Mouse (Mus musculus): ENCODE measurements around the gene Slc4a1ap. TPM values are rescaled to one million over a fixed set of nuclear protein-coding genes. Genes with fewer than 3 reads are reported as not detected.

Slc4a1ap gene
- polyA plus RNA-seq, 1 experiment: 45.2 TPM

DNA sequence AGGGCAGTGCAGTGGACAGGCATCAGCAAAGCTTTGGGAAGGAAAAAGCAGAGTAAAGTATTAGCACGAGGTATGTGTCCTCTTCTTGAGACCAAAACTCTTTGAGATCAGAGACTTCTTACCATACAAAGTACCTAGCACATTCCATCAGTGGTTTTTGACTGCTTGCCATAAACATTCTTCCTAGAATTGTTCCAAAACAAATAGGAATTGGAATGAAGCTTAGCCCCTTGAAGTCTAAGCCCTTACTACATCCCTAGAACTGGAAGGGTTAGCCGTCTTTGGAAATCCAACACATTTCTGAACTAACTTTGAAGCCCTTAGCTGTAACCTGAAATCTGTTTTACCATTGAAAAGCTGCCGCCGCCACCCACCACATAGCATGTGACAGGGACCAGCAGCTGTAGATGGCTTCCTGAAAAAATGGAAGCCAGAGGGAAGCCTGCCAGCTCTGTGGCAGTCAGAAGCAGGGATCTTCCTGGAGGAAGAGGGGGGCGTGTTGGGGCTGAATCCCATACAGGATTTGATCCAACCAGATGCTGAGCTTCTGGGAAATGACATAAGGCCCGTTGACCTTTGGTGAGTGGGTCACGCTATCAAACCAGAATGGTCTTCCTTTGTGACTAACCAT, 35.4 kb downstream of the Slc4a1ap start:
- TF ChIP-seq CTCF (IDR thresholded peaks at IDR 0.05; ENCODE audit: control insufficient read depth, insufficient read depth, low read length): no peak
- TF ChIP-seq POLR2A (IDR thresholded peaks at IDR 0.05; ENCODE audit: borderline replicate concordance, control insufficient read depth, low read depth, low read length): no peak
- no peaks in the 10 kb centered on the region; the same call in 1 of the 2 replicates for H3K4me1 ChIP-seq (ENCODE audit: control insufficient read depth, insufficient read depth, low read length)
- no peak overlapping the region for H3K27ac ChIP-seq (ENCODE audit: control insufficient read depth, insufficient read depth, low read depth, low read length, poor library complexity)
- H3K4me3 ChIP-seq (replicated peaks; ENCODE audit: control insufficient read depth, low read depth, low read length): no peak overlapping the region
- WGBS: 87% methylated on average over 7 of the region's 7 CpGs

DNA sequence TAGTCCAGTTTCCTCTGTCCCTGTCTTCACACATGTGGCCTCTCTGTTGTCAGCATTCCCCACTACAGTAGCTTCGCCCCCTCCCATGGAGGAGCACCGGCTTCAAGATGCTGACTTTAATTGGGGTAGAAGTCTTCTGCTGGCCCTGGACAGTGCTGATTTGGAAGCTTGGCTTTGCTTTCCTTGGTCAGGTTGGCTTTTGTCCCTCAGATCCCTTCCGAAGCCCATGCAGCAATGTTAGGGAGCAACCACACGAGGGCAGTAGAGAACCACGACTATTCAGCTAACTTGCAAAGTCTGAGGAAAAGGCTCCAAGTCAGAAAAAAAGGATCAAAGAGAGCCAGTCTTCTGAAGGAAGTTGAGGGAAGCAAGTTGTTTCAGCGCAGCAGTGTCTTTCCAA, 36.7 kb downstream of the Slc4a1ap start:
- WGBS: 19% methylated on average over 6 of the region's 6 CpGs
- Histone ChIP-seq H3K4me1 (ENCODE audit: control insufficient read depth, insufficient read depth, low read length) (no peaks in the 10 kb centered on the region; the same call in 1 of the 2 replicates), H3K4me3 (replicated peaks; ENCODE audit: control insufficient read depth, low read depth, low read length) (no peak overlapping the region), H3K27ac (ENCODE audit: control insufficient read depth, insufficient read depth, low read depth, low read length, poor library complexity) (no peak overlapping the region)
- TF ChIP-seq POLR2A (IDR thresholded peaks at IDR 0.05; ENCODE audit: borderline replicate concordance, control insufficient read depth, low read depth, low read length) (no peak), CTCF (IDR thresholded peaks at IDR 0.05; ENCODE audit: control insufficient read depth, insufficient read depth, low read length) (peak; percentile 89)

DNA sequence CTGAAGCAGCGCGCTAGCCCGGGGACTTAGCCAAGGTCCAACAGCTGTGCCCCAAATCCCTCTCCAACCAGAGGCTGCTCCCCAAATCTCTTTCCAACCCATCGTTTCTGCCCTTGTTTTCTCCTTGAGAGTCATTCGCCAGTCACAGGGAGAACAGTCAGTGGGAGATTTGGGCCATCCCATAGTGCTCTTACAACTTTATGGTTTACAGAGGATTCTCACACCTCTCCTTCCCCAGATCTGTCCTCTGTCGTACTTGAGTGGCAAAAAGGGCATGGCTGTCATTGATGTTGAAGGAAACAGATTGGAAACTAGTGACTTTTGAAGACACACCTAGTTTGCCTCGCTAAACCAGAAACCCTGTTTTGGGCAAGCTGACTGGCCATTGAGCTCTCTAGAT, 37.1 kb downstream of the Slc4a1ap start:
- 45% methylated on average over 7 of the region's 7 CpGs for WGBS
- H3K4me3 ChIP-seq (replicated peaks; ENCODE audit: control insufficient read depth, low read depth, low read length): no peak overlapping the region
- no peak overlapping the region for H3K27ac ChIP-seq (ENCODE audit: control insufficient read depth, insufficient read depth, low read depth, low read length, poor library complexity)
- TF ChIP-seq CTCF (IDR thresholded peaks at IDR 0.05; ENCODE audit: control insufficient read depth, insufficient read depth, low read length) (no peak), POLR2A (IDR thresholded peaks at IDR 0.05; ENCODE audit: borderline replicate concordance, control insufficient read depth, low read depth, low read length) (no peak)
- H3K4me1 ChIP-seq (ENCODE audit: control insufficient read depth, insufficient read depth, low read length): no peaks in the 10 kb centered on the region; the same call in 1 of the 2 replicates

DNA sequence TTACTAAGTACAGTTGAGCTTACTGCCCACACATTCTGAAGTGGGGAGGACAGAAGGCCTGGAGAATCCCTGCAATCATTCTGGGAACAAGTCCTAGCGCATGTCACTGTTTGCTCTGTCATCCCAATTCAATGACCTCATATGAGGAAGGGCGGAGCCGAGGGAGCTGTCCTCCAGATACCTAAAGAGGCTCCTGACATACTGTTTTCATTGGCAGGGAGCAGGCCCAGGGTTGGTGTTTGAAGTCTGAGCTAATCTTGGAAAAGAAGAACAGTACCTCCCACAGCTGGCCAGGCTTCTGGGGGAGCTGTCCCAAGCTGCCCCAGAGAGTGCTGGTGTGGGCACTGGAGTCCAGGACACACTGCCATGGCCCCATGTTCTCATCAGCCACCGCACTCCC, 38.2 kb downstream of the Slc4a1ap start:
- 86% methylated on average over 4 of the region's 4 CpGs for WGBS
- H3K27ac ChIP-seq (ENCODE audit: control insufficient read depth, insufficient read depth, low read depth, low read length, poor library complexity): no peak overlapping the region
- H3K4me1 ChIP-seq (ENCODE audit: control insufficient read depth, insufficient read depth, low read length): peaks cover 1% of the 10 kb centered on the region; the same call in 1 of the 2 replicates
- no peak for TF ChIP-seq POLR2A (IDR thresholded peaks at IDR 0.05; ENCODE audit: borderline replicate concordance, control insufficient read depth, low read depth, low read length)
- no peak for TF ChIP-seq CTCF (IDR thresholded peaks at IDR 0.05; ENCODE audit: control insufficient read depth, insufficient read depth, low read length)
- no peak overlapping the region for H3K4me3 ChIP-seq (replicated peaks; ENCODE audit: control insufficient read depth, low read depth, low read length)

DNA sequence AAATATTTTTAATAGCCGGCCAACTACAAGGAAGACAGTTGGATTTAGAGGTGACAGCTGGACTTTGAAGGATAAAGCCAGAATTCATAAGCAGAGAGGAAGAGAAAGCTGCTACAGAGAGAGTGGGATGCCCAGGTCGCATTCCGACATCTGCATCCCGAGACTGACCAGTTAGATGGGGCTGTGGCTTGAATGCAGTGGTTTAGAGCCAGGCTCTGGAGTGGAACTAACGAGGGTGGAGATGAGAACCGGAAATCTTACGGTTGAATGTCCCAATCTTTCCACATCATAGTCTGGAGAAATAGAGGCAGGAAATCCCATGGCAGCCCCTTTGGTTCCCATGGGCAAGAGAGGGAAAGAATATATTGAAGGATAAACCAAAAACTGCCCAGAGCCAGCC, 39.2 kb downstream of the Slc4a1ap start:
- H3K4me3 ChIP-seq (replicated peaks; ENCODE audit: control insufficient read depth, low read depth, low read length): no peak overlapping the region
- TF ChIP-seq POLR2A (IDR thresholded peaks at IDR 0.05; ENCODE audit: borderline replicate concordance, control insufficient read depth, low read depth, low read length) (no peak), CTCF (IDR thresholded peaks at IDR 0.05; ENCODE audit: control insufficient read depth, insufficient read depth, low read length) (no peak)
- no peak overlapping the region for H3K27ac ChIP-seq (ENCODE audit: control insufficient read depth, insufficient read depth, low read depth, low read length, poor library complexity)
- WGBS: 78% methylated on average over 7 of the region's 7 CpGs
- H3K4me1 ChIP-seq (ENCODE audit: control insufficient read depth, insufficient read depth, low read length): peaks cover 1% of the 10 kb centered on the region; the same call in 1 of the 2 replicates

DNA sequence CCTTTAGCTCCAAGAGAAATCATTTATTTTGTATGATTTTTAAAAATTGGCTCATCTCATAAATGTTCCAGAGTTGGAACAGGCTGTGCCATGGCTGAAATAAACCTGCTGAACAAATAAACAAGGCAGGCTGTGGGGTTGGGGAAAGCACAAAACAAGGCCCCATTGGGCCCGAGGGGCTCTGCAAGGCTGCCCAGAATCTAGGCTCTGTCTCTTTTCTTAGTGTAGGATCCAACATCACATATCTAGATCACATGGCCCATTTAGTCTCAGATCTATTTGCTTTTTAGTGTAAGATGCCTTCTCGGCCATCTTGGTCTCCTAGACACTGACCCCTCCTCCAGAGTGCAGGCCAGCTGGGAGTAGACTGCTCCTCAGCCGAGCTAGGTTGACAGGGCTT, 39.7 kb downstream of the Slc4a1ap start:
- Histone ChIP-seq H3K4me1 (ENCODE audit: control insufficient read depth, insufficient read depth, low read length) (peaks cover 1% of the 10 kb centered on the region; the same call in 1 of the 2 replicates), H3K27ac (ENCODE audit: control insufficient read depth, insufficient read depth, low read depth, low read length, poor library complexity) (no peak overlapping the region), H3K4me3 (replicated peaks; ENCODE audit: control insufficient read depth, low read depth, low read length) (no peak overlapping the region)
- TF ChIP-seq POLR2A (IDR thresholded peaks at IDR 0.05; ENCODE audit: borderline replicate concordance, control insufficient read depth, low read depth, low read length): no peak
- 69% methylated on average over 3 of the region's 3 CpGs for WGBS

DNA sequence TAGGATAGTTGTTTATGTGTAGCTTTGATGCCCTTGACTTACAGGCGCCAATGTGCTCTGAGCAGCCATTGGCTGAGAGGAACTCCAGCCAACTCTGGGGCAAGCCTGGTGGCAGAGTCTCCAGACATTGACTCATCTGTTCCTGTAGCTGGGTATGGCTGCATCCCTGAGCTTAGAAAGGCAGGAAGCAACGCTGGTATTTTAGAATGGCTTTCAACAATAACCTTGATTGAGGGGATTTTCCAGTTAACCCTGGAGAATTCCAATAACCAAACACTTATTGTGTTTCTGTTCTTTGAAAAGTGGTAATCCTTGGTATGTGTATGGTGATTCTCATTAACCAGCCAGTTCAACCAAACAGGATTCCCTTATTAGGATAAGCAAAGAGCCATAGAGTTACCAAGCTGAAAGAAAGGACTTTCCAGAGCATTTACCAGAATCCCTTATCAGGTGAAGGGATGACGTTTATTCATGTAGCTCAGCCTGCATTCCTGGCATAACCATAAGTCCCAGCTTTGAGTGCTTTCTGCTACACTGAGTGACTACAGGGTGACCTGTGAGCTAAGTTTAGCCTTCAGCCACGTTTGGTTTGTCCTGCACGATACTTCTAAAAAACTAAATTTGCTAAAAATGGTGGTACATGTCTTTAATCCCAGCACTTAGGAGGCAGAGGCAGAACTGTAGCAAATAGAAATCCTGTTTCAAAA, 41.3 kb downstream of the Slc4a1ap start:
- WGBS: 73% methylated on average over 5 of the region's 5 CpGs
- Histone ChIP-seq H3K4me3 (replicated peaks; ENCODE audit: control insufficient read depth, low read depth, low read length) (no peak overlapping the region), H3K4me1 (ENCODE audit: control insufficient read depth, insufficient read depth, low read length) (peaks cover 1% of the 10 kb centered on the region; the same call in 1 of the 2 replicates), H3K27ac (ENCODE audit: control insufficient read depth, insufficient read depth, low read depth, low read length, poor library complexity) (no peak overlapping the region)
- TF ChIP-seq POLR2A (IDR thresholded peaks at IDR 0.05; ENCODE audit: borderline replicate concordance, control insufficient read depth, low read depth, low read length) (no peak), CTCF (IDR thresholded peaks at IDR 0.05; ENCODE audit: control insufficient read depth, insufficient read depth, low read length) (no peak)

DNA sequence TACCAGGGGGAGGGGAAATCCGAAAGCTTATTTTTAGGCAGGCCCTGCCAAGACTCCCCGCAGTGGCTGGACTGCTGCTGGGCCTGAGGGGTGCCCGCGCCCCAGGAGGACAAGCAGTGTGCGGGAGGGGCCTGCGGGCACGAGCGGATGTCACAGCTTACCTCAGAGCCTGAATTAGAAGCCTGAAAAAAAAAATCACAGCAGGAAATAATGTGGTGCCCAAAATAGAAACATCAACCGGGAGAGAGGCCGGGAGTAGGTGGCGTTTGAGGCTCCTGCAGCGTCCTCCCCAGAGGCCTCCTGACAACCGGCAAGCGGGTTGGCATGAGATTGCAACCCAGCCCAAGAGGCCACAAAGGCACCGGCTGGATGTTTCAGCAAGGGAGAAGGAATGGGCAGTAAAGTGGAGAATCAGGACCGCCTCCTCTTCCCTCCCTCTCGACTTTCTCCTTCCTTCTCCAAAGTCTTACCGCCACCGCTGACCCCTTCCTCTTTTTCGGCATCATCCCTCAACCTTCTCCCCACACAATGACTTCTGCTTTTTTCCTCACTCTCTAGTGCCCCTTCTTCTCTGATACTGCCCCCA, 44.3 kb downstream of the Slc4a1ap start:
- TF ChIP-seq POLR2A (IDR thresholded peaks at IDR 0.05; ENCODE audit: borderline replicate concordance, control insufficient read depth, low read depth, low read length) (no peak), CTCF (IDR thresholded peaks at IDR 0.05; ENCODE audit: control insufficient read depth, insufficient read depth, low read length) (no peak)
- 2% methylated on average over 20 of the region's 20 CpGs for WGBS
- Histone ChIP-seq H3K4me1 (ENCODE audit: control insufficient read depth, insufficient read depth, low read length) (peaks cover 1% of the 10 kb centered on the region; the same call in 1 of the 2 replicates), H3K4me3 (replicated peaks; ENCODE audit: control insufficient read depth, low read depth, low read length) (peak overlapping the region; percentile 60), H3K27ac (ENCODE audit: control insufficient read depth, insufficient read depth, low read depth, low read length, poor library complexity) (peak overlapping the region; percentile 72)
